Mouse (Mus musculus) heart, postnatal 14 days (tissue): ENCODE data around the gene Parp9. TPM values are rescaled to one million over a fixed set of nuclear protein-coding genes. Genes with fewer than 3 reads are reported as not detected.
"Not testable (repeated sequence)": the region's sequence is repeated elsewhere in the genome, so short reads cannot be mapped to it uniquely, and the experiment has no call there.

Source experiments
- DNase-seq, 2 experiments: peaks; one replicate each; pipeline ENCODE4 v3.0.0; 2021 to 2022
- intact Hi-C: fragments of 180-260 bp; cut with DNase I; formaldehyde crosslinking; loops from one replicate; pipeline ENCODE4 v1.15.1; 2025
- total RNA-seq, 2 experiments: library from RNA; stranded (reverse); gene quantifications; 2 replicates each; pipeline ENCODE4 v1.2.3; 2021

The Parp9 gene
- total RNA-seq, 2 experiments from 2014 or later, result 11.5 to 13.0 TPM

DNA sequence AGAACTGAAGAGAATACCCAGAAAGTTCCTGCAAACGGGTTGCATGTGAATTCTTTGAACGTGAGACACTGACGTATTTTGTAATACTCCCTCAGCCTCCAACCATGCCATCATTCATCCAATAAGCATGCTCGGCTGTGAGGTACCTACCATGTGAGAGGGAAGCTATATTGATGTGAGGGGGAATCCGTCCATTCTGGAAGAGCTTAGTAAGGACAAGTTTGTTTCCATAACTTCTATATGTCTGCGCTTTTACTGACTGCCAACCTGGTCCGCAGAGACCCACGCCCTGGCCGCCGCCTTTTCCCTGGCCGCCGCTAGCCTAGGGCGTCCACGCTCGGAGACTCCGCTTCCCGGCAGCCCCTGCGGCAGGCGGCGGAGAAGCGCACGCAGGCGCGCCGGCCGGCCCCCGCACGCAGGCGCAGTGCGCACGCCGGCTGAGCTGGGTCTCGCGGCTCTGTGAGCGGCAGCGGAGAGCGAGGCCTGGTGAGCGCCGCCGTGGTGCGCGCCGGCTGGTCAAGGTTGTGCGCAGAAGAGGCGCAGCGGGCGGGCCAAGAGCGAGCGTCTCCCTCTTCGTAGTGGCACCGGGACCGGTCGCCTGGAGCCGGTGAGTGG is 44.7 kb downstream of the Parp9 start:
- intact Hi-C loops, result loop anchor here (5.0 kb wide), 1 partner anchor 84 kb away; no protein-coding TSS in a partner anchor
- DNase-seq, result peak; percentile 95 to 97

GRCm38 (mm10) chr16:35983517-35984101 is 45.3 kb downstream of the Parp9 start:
- intact Hi-C loops, result loop anchor here (5.0 kb wide), 1 partner anchor 84 kb away; no protein-coding TSS in a partner anchor
- DNase-seq, result peak in 1 of 2 experiments; percentile 68

- DNase-seq, result no peak
- intact Hi-C loops, result loop anchor here (5.0 kb wide), 1 partner anchor 83 kb away; no protein-coding TSS in a partner anchor
These were observed 46.2 kb downstream of the Parp9 start for GRCm38 (mm10) chr16:35984471-35984870.

DNA sequence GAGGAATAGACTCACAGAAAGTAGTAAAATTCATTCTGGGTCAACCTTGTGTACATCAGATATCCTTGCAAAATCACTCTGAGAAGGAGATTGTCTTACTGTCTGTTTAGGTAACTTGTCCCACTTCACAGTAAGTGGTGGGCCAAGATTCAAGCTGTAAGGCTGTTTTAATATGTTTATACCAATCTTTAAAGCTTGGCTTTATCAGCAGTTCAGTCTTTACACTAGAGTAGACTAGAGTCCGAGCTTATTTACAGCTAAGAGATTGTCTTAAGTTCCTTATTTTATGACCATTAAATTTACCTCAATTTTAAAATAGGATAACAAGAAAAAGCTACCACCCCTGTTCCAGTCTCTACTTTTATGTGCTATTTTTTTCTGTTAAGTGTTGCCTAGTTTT is 49.7 kb downstream of the Parp9 start:
- no peak for DNase-seq
- intact Hi-C loops, result no loop called here

- DNase-seq, result no peak
- intact Hi-C loops, result no loop called here
These were observed 54.1 kb downstream of the Parp9 start for GRCm38 (mm10) chr16:35992391-35992790.

GRCm38 (mm10) chr16:35993316-35993715 is 55.0 kb downstream of the Parp9 start:
- intact Hi-C loops, result no loop called here
- DNase-seq, result no peak

- not testable (repeated sequence) for DNase-seq
These were observed 60.6 kb downstream of the Parp9 start for GRCm38 (mm10) chr16:35998852-35999251.

GRCm38 (mm10) chr16:36008396-36008795 is 70.1 kb downstream of the Parp9 start:
- intact Hi-C loops, result no loop called here
- DNase-seq, result no peak

More at GRCm38 (mm10) chr16:35998852-35999251, 60.6 kb downstream of the Parp9 start:
- intact Hi-C loops, result not testable (repeated sequence)

DNA sequence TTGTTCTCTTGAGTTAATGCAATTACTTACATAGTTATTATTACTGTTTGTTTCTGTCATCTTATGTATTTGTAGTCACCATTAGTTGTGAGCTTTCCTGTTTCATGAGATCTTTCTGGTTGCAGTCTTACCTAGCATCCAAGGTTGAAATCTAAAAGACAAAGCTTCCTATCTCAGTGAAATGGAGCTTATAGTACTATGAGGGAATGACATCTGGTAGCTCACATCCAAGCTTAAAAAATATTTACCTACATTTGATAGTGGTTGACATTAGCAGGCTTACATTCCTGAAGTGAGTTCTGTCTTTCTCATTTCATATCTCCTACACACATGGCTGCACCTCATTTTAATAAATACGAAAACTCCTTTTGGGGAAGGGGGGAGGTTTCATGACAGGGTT is 78.1 kb downstream of the Parp9 start:
- intact Hi-C loops, result no loop called here
- no peak for DNase-seq

Other genes with a start within 250 kb of the Parp9 start
- gene Dirc2, start 169.1 kb upstream of the Parp9 start, total RNA-seq, result 10 to 100 TPM; 56.2 to 61.5 TPM
- 1 to 10 TPM; 2.9 to 3.0 TPM for gene Hspbap1, start 168.1 kb upstream of the Parp9 start, total RNA-seq
- 10 to 100 TPM in 1 of 2 experiments, 1 to 10 TPM in 1; 9.8 to 10.0 TPM for gene Parp14, start 66.9 kb upstream of the Parp9 start, total RNA-seq
- gene Dtx3l, start 681 bp downstream of the Parp9 start, total RNA-seq, result 1 to 10 TPM; 9.4 to 9.9 TPM
- 10 to 100 TPM; 89.2 to 91.3 TPM for gene Kpna1, start 40.3 kb downstream of the Parp9 start, total RNA-seq
- 1 to 10 TPM; 2.8 to 3.3 TPM for gene Wdr5b, start 102.7 kb downstream of the Parp9 start, total RNA-seq
- 100 to 1,000 TPM; 205 to 206 TPM for gene Fam162a, start 133.1 kb downstream of the Parp9 start, total RNA-seq
- 10 to 100 TPM; 32.4 to 34.2 TPM for gene Ccdc58, start 133.2 kb downstream of the Parp9 start, total RNA-seq
- gene Csta1, start 192.8 kb downstream of the Parp9 start, total RNA-seq, result not detected
- gene Stfa2l1, start 218.3 kb downstream of the Parp9 start, total RNA-seq, result not detected
- gene Gm5483, start 245.7 kb downstream of the Parp9 start, total RNA-seq, result not detected